Mouse (Mus musculus) heart, embryonic 14.5 days (tissue): ENCODE measurements around the gene Nccrp1. TPM values are rescaled to one million over a fixed set of nuclear protein-coding genes. Genes with fewer than 3 reads are reported as not detected.
"Not testable (repeated sequence)": the region's sequence is repeated elsewhere in the genome, so short reads cannot be mapped to it uniquely, and the experiment has no call there.

Experiments used
- ATAC-seq: fragments of 200-750 bp; cut with Nextera tagmentation; 2 replicates; pipeline ENCODE4 v1.8.0; 2017; ENCODE audit warnings: low read depth, moderate TSS enrichment; ENCODE audit not compliant: insufficient number of reproducible peaks, insufficient read depth, low FRiP score
- H3K27ac ChIP-seq, 2 experiments: fragments of 200-500 bp in 1 of 2; fragments of 300-500 bp in 1 of 2; sonication (generic) in 1 of 2; replicated peaks in 1 of 2; 2 replicates each; pipeline ENCODE4 v1.5.1; 2012 to 2014; ENCODE audit warnings: low read depth in 2 of 2, low read length in 2 of 2, control low read depth in 1 of 2, mild to moderate bottlenecking in 1 of 2, mixed read lengths in 1 of 2; ENCODE audit not compliant: control insufficient read depth in 1 of 2, insufficient read depth in 1 of 2
- H3K27me3 ChIP-seq: fragments of 300-500 bp; sonication (generic); 2 replicates; pipeline ENCODE4 v1.6.1; 2014; ENCODE audit warnings: mild to moderate bottlenecking, low read length, control low read depth; ENCODE audit not compliant: control insufficient read depth, insufficient read depth
- H3K36me3 ChIP-seq: fragments of 300-500 bp; sonication (generic); 2 replicates; pipeline ENCODE4 v1.6.1; 2014; ENCODE audit warnings: mild to moderate bottlenecking, control low read depth, low read length, mixed read lengths; ENCODE audit not compliant: control insufficient read depth, insufficient read depth
- H3K4me1 ChIP-seq, 2 experiments: fragments of 200-500 bp in 1 of 2; fragments of 300-500 bp in 1 of 2; sonication (generic) in 1 of 2; 2 replicates each; pipeline ENCODE4 v1.6.1; 2012 to 2014; ENCODE audit warnings: low read length in 2 of 2, control low read depth in 1 of 2, mixed read lengths in 1 of 2; ENCODE audit not compliant: control insufficient read depth in 2 of 2, insufficient read depth in 2 of 2
- H3K4me2 ChIP-seq: fragments of 300-500 bp; sonication (generic); 2 replicates; pipeline ENCODE4 v1.6.1; 2014; ENCODE audit warnings: mild to moderate bottlenecking, low read length
- H3K4me3 ChIP-seq, 2 experiments: fragments of 200-500 bp in 1 of 2; fragments of 300-500 bp in 1 of 2; sonication (generic) in 1 of 2; 2 replicates each; pipeline ENCODE4 v1.5.1; 2012 to 2014; ENCODE audit warnings: low read length in 2 of 2, mild to moderate bottlenecking in 2 of 2, control low read depth in 1 of 2, low read depth in 1 of 2, moderate library complexity in 1 of 2; ENCODE audit not compliant: control insufficient read depth in 1 of 2, insufficient read depth in 1 of 2
- H3K9ac ChIP-seq: fragments of 300-500 bp; sonication (generic); 2 replicates; pipeline ENCODE4 v1.6.1; 2014; ENCODE audit warnings: mild to moderate bottlenecking, low read length
- H3K9me3 ChIP-seq: fragments of 300-500 bp; sonication (generic); 2 replicates; pipeline ENCODE4 v1.6.1; 2016; ENCODE audit warnings: low read length, control low read depth; ENCODE audit not compliant: control insufficient read depth
- WGBS: fragments of 180-500 bp; shearing (Covaris S2); extraction: QIAGEN DNeasy Blood & Tissue Kit; methylation state at CpG from one replicate; pipeline ENCODE4 v1.1.7; 2014; 5-methylcytosine and 5-hydroxymethylcytosine counted together
- polyA plus RNA-seq: library from polyadenylated mRNA; unstranded; fragments of >200 nt; fragmentation: Nextera tagmentation; extraction: Ambion mirVana; gene quantifications from 2 replicates; pipeline ENCODE4 v1.2.1, GENCODE M21; 2014

The Nccrp1 gene
- polyA plus RNA-seq, 1 experiment from 2014 or later: not detected

DNA sequence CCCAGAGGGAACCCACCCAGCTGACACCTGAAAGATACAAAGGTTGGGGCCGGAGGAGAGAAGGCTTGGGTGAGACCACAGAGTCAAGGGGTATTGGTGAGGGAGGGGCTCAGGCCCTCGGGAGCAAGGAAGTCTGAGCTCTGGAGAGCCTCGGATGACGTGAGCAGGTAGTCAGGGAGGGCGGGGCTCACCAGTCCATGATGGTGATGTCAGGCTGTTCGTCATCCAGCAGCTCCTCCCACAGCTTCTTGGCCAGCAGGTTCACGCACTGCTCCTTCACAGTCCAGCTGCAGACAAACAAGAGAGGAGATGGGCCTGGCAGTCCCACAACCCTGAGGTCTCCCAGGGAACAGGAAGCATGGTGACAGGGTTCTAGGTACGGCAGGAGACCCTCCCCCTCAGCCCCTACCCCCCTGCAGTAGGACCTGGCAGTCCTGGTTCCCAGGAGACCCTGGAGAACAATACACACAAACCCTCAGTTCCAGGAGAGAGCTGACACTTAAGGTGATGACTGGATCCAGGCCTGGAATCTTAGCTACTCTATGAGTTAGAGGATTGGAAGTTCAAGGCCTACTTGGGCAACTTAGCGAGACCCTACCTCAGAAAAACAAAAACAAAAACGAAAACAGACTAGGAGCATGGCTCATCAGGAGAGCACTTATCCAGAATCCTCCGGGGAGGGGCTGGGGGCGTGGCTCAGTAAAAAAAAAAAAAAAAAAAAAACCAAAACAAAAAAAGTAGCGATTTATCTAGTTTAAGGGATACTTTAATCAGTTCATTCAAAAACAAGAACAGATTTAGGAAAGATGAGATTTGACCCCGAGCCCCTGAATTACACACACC, 1.8 kb downstream of the Nccrp1 start:
- Histone ChIP-seq H3K4me3 (no peak overlapping the region), H3K9ac (no peak overlapping the region), H3K27ac (no peak overlapping the region), H3K4me2 (no peak overlapping the region), H3K9me3 (no peaks in the 10 kb centered on the region), H3K4me1 (peaks cover 0 to 5% of the 10 kb centered on the region in 2 experiments; a peak in 2 of 4 replicates), H3K27me3 (peaks cover 54% of the 10 kb centered on the region), H3K36me3 (no peaks in the 10 kb centered on the region)
- WGBS: 27% methylated on average over 14 of the region's 14 CpGs
- no peak for ATAC-seq

DNA sequence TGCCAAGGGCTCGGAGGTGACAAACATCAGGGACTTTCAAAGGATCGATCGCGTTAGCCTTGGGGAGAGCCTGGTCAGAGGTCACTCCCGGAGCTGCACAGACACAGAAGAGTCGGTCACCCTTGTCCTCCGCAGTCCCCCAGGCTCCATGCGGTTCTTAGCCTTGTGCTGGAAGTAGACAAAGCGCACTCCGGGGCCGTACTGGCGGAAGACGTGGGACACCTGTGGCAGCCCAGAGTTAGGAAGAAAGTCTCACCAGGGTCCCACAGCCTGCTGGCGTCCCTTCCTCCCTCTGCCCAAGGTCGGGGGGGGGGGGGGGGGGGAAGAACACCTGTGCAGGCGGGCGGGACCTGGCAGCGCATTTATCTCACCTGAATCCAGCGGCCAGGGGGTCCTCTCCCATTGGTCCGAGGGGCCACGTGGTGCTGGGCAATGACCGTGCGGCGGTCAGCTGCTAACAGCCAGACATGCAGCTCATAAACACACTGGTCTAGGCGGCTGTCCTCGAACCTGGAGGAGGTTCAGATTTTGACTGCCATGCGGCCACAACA, 2.9 kb downstream of the Nccrp1 start:
- ATAC-seq: no peak
- WGBS: 10% methylated on average over 22 of the region's 27 CpGs
- peaks cover 54% of the 10 kb centered on the region for H3K27me3 ChIP-seq

DNA sequence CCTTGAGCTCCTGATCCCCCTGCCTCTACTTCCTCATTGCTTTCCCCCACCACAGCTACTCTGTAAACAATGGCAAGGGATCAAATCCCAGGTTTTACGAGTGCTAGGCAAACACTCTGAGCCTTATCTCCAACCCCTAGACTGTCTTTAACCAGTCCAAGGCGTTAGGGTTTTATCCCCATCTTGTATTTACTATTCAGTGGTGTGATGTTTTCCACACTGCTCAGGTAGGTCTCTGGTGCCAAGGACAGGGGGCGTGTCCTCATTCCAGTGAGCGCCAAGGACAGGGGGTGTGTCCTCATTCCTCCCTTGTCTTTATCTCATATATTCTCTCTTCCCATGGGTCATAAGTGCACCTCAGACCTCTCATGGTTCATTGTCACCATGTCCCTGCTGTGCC, 6.5 kb downstream of the Nccrp1 start, which contains the start of gene Sycn:
Sycn (plus strand) TSS at position 360 of the 400 bp plus-strand sequence.
- Histone ChIP-seq H3K27me3 (peaks cover 28% of the 10 kb centered on the region), H3K4me3 (no peak within 1 kb of the TSS), H3K9ac (no peak within 1 kb of the TSS), H3K36me3 (no peaks in the 10 kb centered on the region), H3K9me3 (no peaks in the 10 kb centered on the region), H3K4me1 (peaks cover 0 to 8% of the 10 kb centered on the region in 2 experiments; a peak in 2 of 4 replicates), H3K4me2 (no peak within 1 kb of the TSS), H3K27ac (no peak within 1 kb of the TSS)
- WGBS: 58% methylated on average over 4 of the region's 4 CpGs
- ATAC-seq: no peak

More for the DNA sequence above, 2.9 kb downstream of the Nccrp1 start:
- Histone ChIP-seq H3K4me1 (peaks cover 0 to 5% of the 10 kb centered on the region in 2 experiments; a peak in 2 of 4 replicates), H3K9me3 (no peaks in the 10 kb centered on the region), H3K9ac (no peak overlapping the region), H3K27ac (no peak overlapping the region), H3K4me2 (peak overlapping the region; percentile 47), H3K36me3 (no peaks in the 10 kb centered on the region), H3K4me3 (peak overlapping the region in 1 of 2 experiments; percentile 16; a peak in 1 of 4 replicates)

DNA sequence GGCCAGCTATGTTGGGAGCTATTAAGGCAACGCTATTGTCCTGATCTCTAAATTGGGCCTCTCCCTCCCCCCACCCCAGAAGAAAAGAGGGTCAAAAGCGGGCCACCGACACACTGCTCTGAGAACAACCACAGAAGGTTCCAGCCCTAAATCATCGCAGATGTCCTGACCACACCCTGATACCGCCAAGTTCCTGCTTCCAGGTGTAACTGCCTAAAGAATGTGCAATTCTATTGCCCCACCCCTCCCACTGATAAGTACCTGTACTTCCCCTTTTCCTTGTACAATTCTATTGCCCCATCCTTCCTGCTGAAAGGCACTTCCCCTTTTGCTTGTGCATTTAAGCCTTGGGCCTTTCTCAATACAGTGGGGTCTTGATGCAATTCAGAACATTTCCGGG, 8.2 kb downstream of the Nccrp1 start:
- not testable (repeated sequence) for H3K27ac ChIP-seq, H3K9ac ChIP-seq, H3K36me3 ChIP-seq, H3K9me3 ChIP-seq, H3K4me3 ChIP-seq, H3K4me1 ChIP-seq, H3K4me2 ChIP-seq, ATAC-seq
- H3K27me3 ChIP-seq: peaks cover 11% of the 10 kb centered on the region; the same call in 1 of the 2 replicates
- 81% methylated on average over 6 of the region's 6 CpGs for WGBS

DNA sequence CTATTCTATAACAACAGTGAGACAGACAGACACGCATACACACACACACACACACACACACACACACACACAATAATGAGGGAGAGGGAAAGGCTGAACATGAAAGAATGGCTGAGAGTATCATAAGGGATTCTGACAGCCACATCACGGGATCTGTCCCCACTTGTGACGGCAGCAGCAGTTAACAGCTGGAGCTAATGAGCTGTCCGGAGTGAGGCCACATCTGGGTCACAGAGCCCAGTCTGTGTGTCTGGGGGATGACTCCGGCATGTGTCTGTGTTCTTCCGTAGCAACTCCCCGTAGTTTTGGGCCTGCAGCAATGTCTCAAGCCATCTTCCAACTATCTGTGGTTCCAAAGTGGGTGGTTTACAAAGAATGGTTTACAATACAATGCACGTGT, 15.0 kb downstream of the Nccrp1 start:
- Histone ChIP-seq H3K4me1 (0 out of 4 replicates have a peak, but pooled peaks cover 2 to 3% of the 10 kb centered on the region in 2 experiments), H3K9me3 (no peaks in the 10 kb centered on the region), H3K36me3 (no peaks in the 10 kb centered on the region), H3K4me2 (no peak overlapping the region), H3K4me3 (no peak overlapping the region), H3K27me3 (no peaks in the 10 kb centered on the region), H3K27ac (no peak overlapping the region), H3K9ac (no peak overlapping the region)
- no peak for ATAC-seq
- 65% methylated on average over 8 of the region's 8 CpGs for WGBS

DNA sequence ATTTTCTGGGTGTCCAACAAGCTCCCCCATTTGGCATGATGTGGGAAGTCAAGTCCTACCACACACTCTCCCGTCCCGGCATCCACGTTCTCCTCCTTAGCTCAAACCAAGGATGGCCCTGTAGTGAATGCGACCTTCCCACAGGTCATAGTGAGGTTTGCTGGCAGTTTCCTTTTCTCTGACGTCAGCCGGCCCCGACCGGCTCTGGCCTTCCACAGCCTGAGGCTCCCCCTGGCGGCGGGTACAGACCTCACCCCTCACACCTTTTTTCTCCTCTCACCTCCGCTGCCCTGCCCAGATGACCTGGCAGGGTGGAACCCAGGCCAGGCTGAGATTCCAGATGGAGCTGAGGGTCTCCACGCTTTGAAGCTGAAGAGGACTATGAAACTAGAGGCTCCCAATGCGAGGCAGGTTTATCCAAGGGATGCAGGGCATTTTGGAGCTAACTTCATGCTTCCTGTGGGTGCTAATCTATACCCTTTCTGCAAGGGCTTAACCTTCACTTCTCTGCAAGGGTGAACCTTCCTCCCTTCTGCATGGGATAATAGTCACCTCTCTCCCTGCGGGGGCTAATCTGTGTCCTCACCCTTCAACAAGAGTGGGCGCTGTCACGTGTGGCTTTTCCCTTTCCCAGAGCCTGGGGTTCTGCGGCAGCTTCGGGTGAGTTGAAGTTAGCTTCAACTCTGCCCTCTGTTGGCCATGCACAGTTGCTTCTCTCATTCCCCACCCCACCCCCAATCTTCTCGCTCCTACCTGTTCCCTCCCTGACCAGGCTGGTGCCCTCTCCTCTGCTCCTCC, 18.9 kb downstream of the Nccrp1 start:
- Histone ChIP-seq H3K4me3 (no peak overlapping the region), H3K9me3 (no peaks in the 10 kb centered on the region), H3K4me1 (0 out of 4 replicates have a peak, but pooled peaks cover 0 to 2% of the 10 kb centered on the region in 2 experiments), H3K27me3 (no peaks in the 10 kb centered on the region), H3K9ac (no peak overlapping the region), H3K36me3 (no peaks in the 10 kb centered on the region), H3K27ac (no peak overlapping the region), H3K4me2 (no peak overlapping the region)
- ATAC-seq: 0 out of 2 replicates have a peak, but pooled peaks have one; percentile 17
- 6% methylated on average over 19 of the region's 19 CpGs for WGBS

DNA sequence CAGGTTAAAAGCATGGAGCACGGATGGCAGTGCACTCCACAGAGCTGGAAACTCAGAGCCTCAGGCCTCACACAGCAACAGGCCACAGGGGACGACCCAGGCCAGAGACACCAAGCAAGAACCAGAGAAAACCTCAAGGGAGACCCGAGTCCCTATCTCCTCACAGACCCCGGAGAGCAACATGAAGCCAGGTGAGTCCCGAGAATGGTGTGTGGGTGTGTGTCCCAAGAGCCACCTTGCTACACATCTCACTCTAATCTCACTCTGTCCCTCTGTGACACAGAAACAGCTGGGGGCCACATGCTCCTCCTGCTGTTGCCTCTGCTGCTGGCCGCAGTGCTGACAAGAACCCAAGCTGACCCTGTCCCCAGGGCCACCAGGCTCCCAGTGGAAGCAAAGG, 24.5 kb downstream of the Nccrp1 start, which contains the start of gene Ifnl3:
Ifnl3 (plus strand) TSS at position 301 of the 400 bp plus-strand sequence.
- 55% methylated on average over 5 of the region's 6 CpGs for WGBS
- H3K27ac ChIP-seq, H3K4me2 ChIP-seq, H3K9me3 ChIP-seq, H3K36me3 ChIP-seq, H3K4me1 ChIP-seq, ATAC-seq, H3K4me3 ChIP-seq, H3K9ac ChIP-seq, H3K27me3 ChIP-seq: not testable (repeated sequence)
